Mouse (Mus musculus) adrenal gland, postnatal 14 days (tissue): ENCODE measurements around the gene Gimap1. TPM values are rescaled to one million over a fixed set of nuclear protein-coding genes. Genes with fewer than 3 reads are reported as not detected.

Experiments
- DNase-seq: peaks from one replicate; pipeline ENCODE4 v3.0.0; 2021; ENCODE audit warnings: mixed read lengths
- total RNA-seq: library from RNA; stranded (reverse); gene quantifications from 2 replicates; pipeline ENCODE4 v1.2.3, GENCODE M21; 2021

Gene Gimap1
- total RNA-seq, 1 experiment from 2014 or later = 15.4 TPM

GRCm38 (mm10) chr6:48739780-48740055 is 864 bp downstream of the Gimap1 start:
- DNase-seq = no peak

- DNase-seq = no peak
These were observed 1.8 kb downstream of the Gimap1 start for GRCm38 (mm10) chr6:48740501-48741169.

DNA sequence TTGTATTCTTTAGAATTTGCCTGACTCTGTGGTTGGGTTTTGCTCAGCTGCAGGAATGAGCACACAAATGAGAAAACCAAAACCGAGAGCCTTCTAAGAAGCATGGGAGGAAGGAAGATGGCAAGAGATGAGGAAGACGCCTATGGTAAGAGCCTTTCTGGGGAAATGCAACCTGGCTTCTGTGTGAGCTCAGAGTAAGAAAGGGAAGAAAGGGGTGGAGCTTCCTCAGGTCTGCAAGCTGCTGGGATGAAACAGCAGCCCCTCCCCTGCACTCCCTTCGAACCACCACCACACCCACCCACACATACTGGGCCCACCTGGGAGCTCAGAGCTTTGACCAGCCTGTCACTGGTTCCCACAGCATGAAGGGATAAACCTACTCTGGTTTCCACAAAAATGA is 2.4 kb downstream of the Gimap1 start:
- no peak for DNase-seq

- no peak for DNase-seq
These were observed 2.9 kb downstream of the Gimap1 start for GRCm38 (mm10) chr6:48741711-48742206.

DNA sequence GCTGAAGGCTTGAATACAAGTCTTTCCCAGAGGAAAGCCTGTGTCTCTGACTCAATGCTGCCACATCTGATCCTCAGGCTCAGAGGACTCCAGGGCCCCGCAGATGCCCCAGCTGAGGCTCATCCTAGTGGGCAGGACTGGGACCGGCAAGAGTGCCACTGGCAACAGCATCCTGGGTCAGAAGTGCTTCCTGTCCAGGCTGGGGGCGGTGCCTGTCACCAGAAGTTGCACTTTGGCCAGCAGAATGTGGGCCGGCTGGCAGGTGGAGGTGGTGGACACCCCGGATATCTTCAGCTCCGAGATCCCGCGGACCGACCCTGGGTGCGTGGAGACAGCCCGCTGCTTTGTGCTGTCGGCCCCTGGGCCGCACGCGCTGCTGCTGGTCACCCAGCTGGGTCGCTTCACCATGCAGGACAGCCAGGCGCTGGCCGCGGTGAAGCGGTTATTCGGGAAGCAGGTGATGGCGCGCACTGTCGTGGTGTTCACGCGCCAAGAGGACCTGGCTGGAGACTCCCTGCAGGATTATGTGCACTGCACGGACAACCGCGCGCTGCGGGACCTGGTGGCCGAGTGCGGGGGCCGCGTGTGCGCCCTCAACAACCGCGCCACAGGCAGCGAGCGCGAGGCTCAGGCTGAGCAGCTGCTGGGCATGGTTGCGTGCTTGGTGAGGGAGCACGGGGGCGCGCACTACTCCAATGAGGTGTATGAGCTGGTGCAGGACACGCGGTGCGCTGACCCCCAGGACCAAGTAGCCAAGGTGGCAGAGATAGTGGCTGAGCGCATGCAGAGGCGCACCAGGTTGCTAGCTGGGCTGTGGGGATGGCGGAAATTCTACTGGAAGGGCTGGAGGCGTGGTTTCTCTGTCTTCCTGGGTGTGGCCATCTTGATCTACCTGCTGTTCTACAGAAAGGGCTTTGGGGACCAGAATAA is 3.8 kb downstream of the Gimap1 start:
- DNase-seq = peak; percentile 48

DNA sequence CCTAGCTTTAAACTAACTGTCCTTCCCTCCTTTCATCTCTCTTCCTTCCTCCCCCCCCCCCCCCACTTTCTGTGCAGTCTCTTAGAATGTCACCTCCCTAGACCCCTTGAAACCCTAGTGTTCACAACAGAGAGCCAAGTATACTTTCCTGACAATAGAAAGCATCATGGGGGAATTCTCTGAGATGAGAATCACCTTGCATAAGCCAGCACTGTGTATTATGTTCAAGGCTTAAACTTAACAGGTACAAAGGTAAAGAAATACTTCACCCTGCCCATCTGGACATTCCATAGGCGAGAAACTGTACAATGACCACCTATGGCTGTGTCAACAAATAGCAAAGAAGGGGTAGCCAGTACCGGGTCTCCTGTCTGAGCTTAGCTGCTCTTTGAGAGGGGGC is 6.6 kb downstream of the Gimap1 start:
- DNase-seq = no peak

- peak; percentile 75 for DNase-seq
These were observed 7.4 kb downstream of the Gimap1 start, which contains the start of gene Gimap5 for GRCm38 (mm10) chr6:48745959-48746889. TSS of gene Gimap5 (plus strand) at chr6:48746197.

- peak; percentile 31 for DNase-seq
These were observed 8.5 kb downstream of the Gimap1 start for GRCm38 (mm10) chr6:48747091-48747966.

GRCm38 (mm10) chr6:48763567-48764270 is 24.9 kb downstream of the Gimap1 start:
- no peak for DNase-seq

DNA sequence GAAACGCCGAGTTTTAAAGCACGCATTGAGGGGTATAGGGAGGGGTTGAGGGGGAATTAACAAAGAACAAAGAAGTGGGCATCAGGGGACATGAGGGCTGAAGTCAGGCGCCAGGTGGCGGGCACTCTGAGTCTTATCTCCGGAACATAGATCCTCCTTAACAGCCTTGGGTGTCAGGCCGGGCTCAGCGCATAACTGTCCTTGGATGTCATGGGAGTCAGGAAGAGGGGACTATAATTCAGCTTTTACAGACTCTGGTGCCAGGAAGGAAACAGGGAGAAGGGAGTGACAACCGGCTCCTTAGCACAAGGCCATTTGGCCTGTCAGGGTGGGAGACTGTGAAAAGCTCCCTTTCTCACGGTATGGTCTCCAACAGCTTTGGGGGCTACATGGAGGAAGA is 25.6 kb downstream of the Gimap1 start:
- peak; percentile 33 for DNase-seq

GRCm38 (mm10) chr6:48768178-48768869 is 29.5 kb downstream of the Gimap1 start:
- no peak for DNase-seq

DNA sequence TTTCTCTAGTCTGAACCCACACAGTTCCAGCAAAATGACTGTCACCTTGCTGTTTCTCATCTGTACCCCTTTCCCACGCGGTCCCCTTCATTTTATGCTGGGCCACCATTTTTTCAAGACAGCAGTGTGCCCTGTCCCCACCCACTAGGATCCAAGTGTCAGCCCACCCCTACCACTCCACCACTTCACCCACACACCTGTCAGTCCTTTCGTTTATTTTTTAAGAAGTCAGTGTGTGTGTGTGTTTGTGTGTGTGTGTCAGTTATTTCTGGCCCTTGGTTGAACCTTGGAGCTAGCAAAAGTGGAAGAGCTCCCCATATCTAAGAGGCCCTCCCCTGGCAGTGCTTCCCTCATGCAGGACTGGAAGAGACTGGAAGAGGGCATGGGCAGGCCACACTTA is 30.1 kb downstream of the Gimap1 start:
- DNase-seq = no peak

DNA sequence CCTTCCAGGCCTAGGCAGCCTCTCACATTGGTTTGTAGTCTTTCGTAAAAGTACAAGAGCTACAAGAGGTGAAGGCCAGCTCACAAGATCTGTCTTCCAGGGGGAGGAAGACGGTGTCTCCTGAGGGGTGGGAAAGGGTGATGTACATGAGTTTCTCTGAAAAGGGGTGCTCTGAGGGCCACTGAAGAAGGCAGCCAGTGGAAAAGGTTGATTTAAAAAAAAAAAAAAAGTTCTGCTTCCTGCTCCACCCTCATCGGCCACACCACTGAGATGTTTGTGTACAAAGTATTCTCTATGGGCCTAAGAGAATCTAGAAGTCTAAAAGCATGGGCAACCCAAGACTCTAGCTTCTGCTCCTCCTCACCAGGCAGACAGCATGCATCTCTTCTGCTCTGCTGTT is 31.8 kb downstream of the Gimap1 start, which contains the start of gene Gimap3:
TSS of gene Gimap3 (minus strand) at position 156 of the 400 bp plus-strand sequence.
- DNase-seq = no peak

DNA sequence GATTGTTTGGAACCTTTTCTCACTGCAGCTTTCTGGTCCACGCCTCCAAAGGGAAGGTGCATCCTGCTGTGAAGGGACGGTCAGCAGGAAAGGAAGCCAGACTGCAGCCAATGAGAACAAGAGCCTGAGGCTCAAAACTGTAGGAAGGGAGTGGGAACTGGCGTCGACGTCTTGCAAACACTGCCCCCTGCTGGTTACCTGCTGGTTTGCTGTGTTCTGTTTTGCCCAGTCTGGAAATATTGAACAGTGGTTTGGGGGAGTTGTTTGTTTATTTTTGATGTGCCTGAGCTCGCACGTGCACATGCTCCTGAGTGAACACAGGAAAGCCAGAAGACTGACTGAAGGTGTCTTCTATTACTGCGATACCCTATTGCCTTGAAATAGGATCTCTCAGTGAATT is 33.2 kb downstream of the Gimap1 start:
- DNase-seq = peak; percentile 90

DNA sequence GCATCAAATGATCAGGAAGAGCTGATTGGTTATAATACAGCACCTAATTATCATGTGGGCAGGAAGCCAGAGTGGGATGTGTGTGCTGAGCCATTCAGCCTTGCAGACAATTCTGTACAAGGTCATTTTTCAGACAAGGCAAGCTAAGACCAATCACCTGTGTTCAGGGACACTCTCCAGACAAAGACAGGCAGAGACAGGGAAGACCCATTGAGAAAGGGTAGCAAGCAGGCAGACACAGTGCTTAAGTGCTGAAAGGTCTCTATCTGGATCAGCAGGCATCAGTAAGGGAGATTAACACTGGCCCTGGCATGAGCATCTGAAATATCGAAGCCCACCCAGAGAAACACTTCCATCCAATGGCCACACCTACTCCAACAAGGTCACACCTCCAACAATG is 45.6 kb downstream of the Gimap1 start:
- no peak for DNase-seq

DNA sequence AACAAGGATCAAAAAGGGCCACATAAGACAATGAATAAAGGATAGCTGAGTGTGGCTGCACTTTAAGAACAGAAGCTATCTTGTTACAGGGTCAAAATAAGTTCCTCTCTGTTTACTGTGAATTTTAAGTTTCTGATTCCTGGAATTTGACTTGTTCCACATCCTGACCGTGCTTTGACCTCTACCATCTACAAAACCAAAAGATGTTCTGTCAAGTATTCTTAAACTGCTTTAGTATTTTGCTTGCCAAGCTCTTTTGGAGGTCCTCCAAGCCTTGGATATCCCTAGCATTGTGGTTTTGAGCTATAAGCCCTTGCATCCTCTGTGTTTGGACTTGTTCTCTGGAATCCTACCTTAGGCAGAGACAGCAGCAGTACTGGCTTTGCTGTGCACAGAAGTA is 46.3 kb downstream of the Gimap1 start:
- peak; percentile 57 for DNase-seq

- no peak for DNase-seq
These were observed 46.7 kb downstream of the Gimap1 start for GRCm38 (mm10) chr6:48785601-48786000.

DNA sequence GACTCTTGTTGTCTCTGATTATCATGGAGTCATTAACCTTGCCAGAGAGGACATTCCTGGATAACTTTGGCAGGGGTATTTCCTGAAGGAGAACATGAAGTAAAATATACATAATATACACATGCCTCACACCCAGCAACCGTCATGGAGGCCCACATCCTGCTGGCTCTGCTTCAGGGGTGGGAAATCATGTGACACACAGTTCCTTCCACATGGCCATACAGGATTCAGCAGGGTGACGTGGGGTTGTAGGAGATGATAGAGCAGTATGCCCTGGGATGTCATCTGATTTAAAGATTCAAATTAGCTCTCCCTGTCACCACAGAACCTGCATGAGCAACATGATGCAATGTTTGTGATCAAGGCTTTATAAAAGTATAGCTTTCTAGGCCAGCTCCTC is 49.0 kb downstream of the Gimap1 start:
- no peak for DNase-seq
